Mouse (Mus musculus) adrenal gland, adult 2 months (tissue): ENCODE data around the gene Pfn3. TPM values are rescaled to one million over a fixed set of nuclear protein-coding genes. Genes with fewer than 3 reads are reported as not detected.

Experiments used
- DNase-seq: peaks from one replicate; pipeline ENCODE4 v3.0.0; 2021
- microRNA-seq, 2 experiments: library from miRNA; unstranded; fragments of <30 nt; microRNA quantifications; one replicate each; pipeline ENCODE4 v1.2.0; 2021
- polyA plus RNA-seq: library from polyadenylated mRNA; depleted of rRNA; stranded (reverse); fragments of >200 nt; gene quantifications from 2 replicates; pipeline ENCODE4 v1.2.3, GENCODE M21; 2012; rRNA removed
- total RNA-seq, 2 experiments: library from RNA; stranded (reverse); gene quantifications; 2 replicates each; pipeline ENCODE4 v1.2.3; 2021

Pfn3 gene
- total and polyA plus RNA-seq, 3 experiments = not detected

- DNase-seq = no peak
Observed at GRCm38 (mm10) chr13:55398088-55398487, 16.9 kb downstream of the Pfn3 start, which contains the start of gene Slc34a1. Gene Slc34a1, plus strand, starts transcription at chr13:55398187.

DNA sequence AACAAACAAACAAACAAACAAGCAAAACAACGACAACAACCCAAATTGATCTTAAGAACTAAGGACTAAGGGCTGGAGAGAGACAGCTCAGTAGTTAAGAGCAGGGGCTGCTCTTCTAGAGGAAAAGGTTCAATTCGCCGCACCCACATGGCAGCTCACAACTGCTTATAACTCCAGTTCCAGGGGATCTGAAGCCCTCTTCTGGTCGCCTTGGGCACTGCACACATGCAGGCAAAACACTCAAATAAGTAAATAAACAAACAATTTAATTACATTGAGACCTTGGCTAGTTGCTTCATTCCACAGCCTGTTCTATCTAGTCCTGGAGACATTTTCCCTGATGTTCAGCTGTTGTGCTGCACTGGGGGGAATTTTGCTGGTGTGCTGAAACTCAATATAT lies 22.1 kb downstream of the Pfn3 start:
- DNase-seq = no peak

DNA sequence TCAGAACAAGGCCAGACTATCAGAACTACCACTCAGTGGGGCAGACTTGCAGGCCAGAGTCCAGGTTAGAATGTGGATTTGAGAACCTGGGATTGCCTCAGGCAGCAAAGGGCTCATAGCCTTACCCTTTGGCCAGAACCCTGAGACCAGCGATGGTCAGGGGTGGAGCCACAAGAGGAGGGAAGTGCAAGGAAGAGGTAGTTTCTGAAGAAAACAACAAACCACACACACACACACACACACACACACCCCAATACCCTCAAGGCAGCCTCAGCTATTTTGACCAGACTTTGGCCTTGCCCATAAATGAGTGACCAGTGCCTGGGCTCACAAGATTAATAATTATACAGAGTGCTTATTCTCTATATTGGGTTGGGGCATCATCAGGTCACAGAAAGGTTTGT lies 23.4 kb downstream of the Pfn3 start:
- DNase-seq = no peak

GRCm38 (mm10) chr13:55390644-55391043 lies 24.4 kb downstream of the Pfn3 start:
- no peak for DNase-seq

- no peak for DNase-seq
Observed at GRCm38 (mm10) chr13:55381790-55382189, 33.2 kb downstream of the Pfn3 start.

- DNase-seq = no peak
Observed at GRCm38 (mm10) chr13:55378907-55379580, 36.0 kb downstream of the Pfn3 start.

DNA sequence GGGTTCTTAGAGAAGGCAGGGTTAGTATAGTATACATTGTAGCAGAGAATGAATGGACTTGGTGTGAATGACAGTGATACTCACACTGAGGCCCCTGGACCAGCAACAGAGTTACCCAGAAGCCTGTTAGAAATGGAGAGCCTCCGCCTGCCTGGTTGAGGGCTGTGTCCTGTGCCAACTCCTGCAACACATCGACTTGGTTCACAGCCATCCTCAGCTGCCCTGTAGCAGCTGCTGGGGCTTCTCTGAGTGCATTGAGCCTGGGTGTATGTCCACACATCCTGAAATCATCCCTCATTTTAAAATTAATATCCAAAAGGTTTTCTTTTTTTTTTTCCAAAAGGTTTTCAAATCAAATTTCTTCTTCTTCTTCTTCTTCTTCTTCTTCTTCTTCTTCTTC lies 39.2 kb downstream of the Pfn3 start:
- DNase-seq = no peak

GRCm38 (mm10) chr13:55374206-55374924 lies 40.7 kb downstream of the Pfn3 start:
- DNase-seq = no peak

DNA sequence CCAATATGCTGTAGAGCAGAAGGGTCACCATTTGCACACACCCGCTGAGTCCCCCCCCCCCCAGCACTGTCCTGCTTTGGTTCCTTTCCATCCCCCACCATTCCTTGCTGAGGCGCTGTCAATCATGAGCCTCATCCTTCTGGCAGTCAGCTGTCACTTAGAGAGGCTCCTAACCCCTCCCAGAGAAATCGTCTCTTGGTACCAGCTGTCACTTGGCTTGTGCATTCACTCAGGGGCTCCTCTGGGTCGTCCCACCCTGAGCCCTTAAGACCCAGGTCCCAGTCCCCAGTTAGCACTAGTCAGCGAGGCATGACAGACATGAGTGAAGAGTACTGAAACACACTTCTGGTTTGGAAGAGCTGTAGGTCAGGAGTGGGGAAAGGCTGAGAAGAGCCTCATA lies 43.3 kb downstream of the Pfn3 start:
- DNase-seq = no peak

DNA sequence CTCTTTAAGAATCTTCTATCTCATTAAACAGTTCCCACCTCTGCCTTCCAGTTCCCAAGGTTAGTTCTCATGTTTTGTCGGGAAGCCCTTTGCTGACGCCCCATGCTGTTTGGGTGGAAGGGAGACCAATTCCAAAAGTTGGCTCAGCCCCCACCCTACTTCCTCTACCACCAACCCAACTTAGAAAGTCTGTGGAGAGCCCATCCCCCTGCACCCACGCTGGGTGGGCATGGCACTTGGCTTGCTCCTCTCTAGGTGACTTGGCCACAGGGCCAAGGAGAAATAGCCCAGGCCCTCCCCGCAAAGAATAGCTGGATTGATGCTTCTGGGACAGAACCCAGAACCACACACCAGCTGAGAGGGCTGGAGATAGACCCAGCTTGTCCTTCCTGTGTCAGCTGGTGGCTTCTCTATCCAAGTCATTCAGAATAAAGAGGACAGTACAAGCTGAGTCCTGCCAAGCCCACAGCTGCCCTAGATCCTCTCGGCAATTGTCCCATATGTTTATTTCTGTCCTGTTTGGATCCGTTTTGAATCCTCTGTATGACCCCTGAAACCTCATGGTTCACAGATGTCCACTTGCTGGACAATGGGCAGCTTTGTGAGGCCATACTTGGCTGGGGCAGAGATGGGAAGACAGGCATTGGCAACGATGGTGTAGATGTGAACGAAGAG lies 43.9 kb downstream of the Pfn3 start:
- no peak for DNase-seq

DNA sequence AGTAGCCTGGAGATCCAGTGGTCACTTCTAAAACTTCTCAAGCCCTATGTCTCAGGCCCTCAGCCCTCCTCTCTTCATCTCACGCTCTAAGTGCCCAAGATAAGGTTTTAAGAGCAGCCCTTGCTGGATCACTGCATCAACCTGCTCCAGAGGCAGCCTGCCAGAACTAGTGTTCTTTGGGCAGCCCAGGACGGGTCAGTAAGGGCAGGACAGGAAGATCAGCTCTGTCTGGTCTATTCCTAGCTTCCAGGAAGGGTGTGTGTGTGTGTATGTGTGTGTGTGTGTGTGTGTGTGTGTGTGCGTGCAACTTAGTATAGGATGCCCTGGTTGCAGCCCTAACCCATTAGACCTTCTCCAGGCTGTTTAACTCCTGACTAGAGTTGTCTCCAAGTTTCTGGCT lies 44.8 kb downstream of the Pfn3 start:
- no peak for DNase-seq

DNA sequence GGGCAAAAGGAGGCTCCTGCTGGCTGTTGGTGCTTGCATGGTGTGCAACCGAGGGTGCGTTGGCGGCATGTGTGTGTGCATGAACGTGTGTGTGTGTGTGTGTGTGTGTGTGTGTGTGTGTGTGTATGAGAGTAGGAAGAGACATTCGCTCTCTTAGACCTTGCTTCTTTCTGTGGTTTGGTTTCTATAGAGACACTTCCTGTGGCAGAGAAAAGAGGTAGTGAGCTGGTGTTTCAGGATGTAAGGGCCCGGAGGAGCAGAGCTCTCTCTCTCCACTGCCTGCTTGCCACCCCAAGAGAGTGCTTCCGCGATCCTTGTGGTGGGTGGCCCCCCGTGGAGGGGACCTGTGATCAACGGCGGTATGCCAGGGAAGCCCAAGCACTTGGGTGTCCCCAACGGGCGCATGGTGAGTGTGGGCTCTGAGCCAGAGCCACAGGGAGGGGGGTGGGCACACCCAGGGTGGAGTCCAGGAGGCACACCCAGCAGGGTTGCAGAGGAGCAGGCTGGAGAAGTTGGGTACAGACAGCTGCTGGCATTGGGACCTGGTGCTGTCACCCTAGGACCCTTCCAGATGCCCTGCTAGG lies 45.4 kb downstream of the Pfn3 start, which contains the start of gene Rgs14:
TSS of gene Rgs14 (plus strand) at position 202 of the 584 bp plus-strand sequence.
- no peak for DNase-seq

DNA sequence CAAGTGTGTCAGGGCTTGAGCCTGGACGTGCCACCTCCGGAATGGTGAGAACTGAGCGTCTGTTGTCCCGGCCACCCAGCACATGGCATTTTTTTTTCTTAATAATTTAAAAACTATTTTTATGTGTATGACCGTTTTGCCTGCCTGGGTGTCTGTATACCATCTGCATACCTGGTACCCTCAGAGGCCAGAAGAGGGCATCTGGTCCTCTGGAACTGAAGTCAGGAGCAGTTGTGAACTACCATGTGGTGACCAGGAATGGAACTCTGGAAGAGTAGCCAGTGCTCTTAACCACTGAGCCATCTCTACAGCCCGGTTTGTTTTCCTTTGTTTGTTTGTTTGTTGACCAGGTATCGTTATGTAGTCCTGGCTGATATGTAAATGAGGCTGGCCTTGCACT lies 46.6 kb downstream of the Pfn3 start:
- DNase-seq = no peak

Small RNAs within 50 kb of the gene (microRNA-seq; reads per million reads assigned to microRNA genes)
- gene Mir6943 = 1.2 to 2.0 reads per million in 2 experiments

Other genes starting within 250 kb of the Pfn3 start
- 10 to 100 TPM; 76.6 to 96.6 TPM for gene Nsd1, start 205.4 kb downstream of the Pfn3 start, total RNA-seq
- 10.6 and 13.9 TPM in 2 replicates for gene Nsd1, start 205.4 kb downstream of the Pfn3 start, polyA plus RNA-seq
- gene Prelid1, start 94.7 kb downstream of the Pfn3 start, total RNA-seq = 100 to 1,000 TPM; 160 to 164 TPM
- 279 and 328 TPM in 2 replicates for gene Prelid1, start 94.7 kb downstream of the Pfn3 start, polyA plus RNA-seq
- gene Rab24, start 93.3 kb downstream of the Pfn3 start, total RNA-seq = 10 to 100 TPM; 39.3 to 70.0 TPM
- gene Rab24, start 93.3 kb downstream of the Pfn3 start, polyA plus RNA-seq = 91.7 and 105 TPM in 2 replicates
- gene Mxd3, start 85.4 kb downstream of the Pfn3 start, total RNA-seq = 1 to 10 TPM; 1.2 to 1.7 TPM
- gene Mxd3, start 85.4 kb downstream of the Pfn3 start, polyA plus RNA-seq = 5.5 and 6.4 TPM in 2 replicates
- 100 to 1,000 TPM; 111 to 119 TPM for gene Lman2, start 52.4 kb downstream of the Pfn3 start, total RNA-seq
- 90.6 and 113 TPM in 2 replicates for gene Lman2, start 52.4 kb downstream of the Pfn3 start, polyA plus RNA-seq
- gene Rgs14, start 45.5 kb downstream of the Pfn3 start, total RNA-seq = under 1 TPM; 0.55 to 0.86 TPM
- gene Rgs14, start 45.5 kb downstream of the Pfn3 start, polyA plus RNA-seq = 1.3 and 1.7 TPM in 2 replicates
- 1 to 10 TPM in 1 of 2 experiments, not detected in 1; 1.3 TPM for gene Slc34a1, start 17.0 kb downstream of the Pfn3 start, total RNA-seq
- 0.29 TPM in 1 of 2 replicates, not detected in the other for gene Slc34a1, start 17.0 kb downstream of the Pfn3 start, polyA plus RNA-seq
- 1 to 10 TPM in 1 of 2 experiments, not detected in 1; 1.5 TPM for gene F12, start 11.6 kb upstream of the Pfn3 start, total RNA-seq
- gene F12, start 11.6 kb upstream of the Pfn3 start, polyA plus RNA-seq = 0.10 and 0.34 TPM in 2 replicates
- gene Grk6, start 29.8 kb upstream of the Pfn3 start, total RNA-seq = 10 to 100 TPM; 28.4 to 36.5 TPM
- 48.5 and 70.5 TPM in 2 replicates for gene Grk6, start 29.8 kb upstream of the Pfn3 start, polyA plus RNA-seq
- 1 to 10 TPM; 1.5 to 4.1 TPM for gene Prr7, start 49.0 kb upstream of the Pfn3 start, total RNA-seq
- gene Prr7, start 49.0 kb upstream of the Pfn3 start, polyA plus RNA-seq = 59.0 and 66.3 TPM in 2 replicates
- gene Dbn1, start 72.9 kb upstream of the Pfn3 start, total RNA-seq = 10 to 100 TPM; 12.6 to 25.9 TPM
- 41.5 and 44.1 TPM in 2 replicates for gene Dbn1, start 72.9 kb upstream of the Pfn3 start, polyA plus RNA-seq
- gene Pdlim7, start 98.4 kb upstream of the Pfn3 start, total RNA-seq = 10 to 100 TPM; 15.2 to 19.5 TPM
- 45.2 and 52.4 TPM in 2 replicates for gene Pdlim7, start 98.4 kb upstream of the Pfn3 start, polyA plus RNA-seq
- gene Dok3, start 114.1 kb upstream of the Pfn3 start, total RNA-seq = 1 to 10 TPM; 3.8 to 4.9 TPM
- 11.8 and 13.9 TPM in 2 replicates for gene Dok3, start 114.1 kb upstream of the Pfn3 start, polyA plus RNA-seq
- gene Ddx41, start 121.4 kb upstream of the Pfn3 start, total RNA-seq = 10 to 100 TPM; 44.6 to 53.4 TPM
- 56.6 and 57.3 TPM in 2 replicates for gene Ddx41, start 121.4 kb upstream of the Pfn3 start, polyA plus RNA-seq
- 10 to 100 TPM; 32.0 to 41.2 TPM for gene Fam193b, start 155.9 kb upstream of the Pfn3 start, total RNA-seq
- 99.6 and 110 TPM in 2 replicates for gene Fam193b, start 155.9 kb upstream of the Pfn3 start, polyA plus RNA-seq
- gene Tmed9, start 158.5 kb upstream of the Pfn3 start, total RNA-seq = 100 to 1,000 TPM; 127 to 184 TPM
- gene Tmed9, start 158.5 kb upstream of the Pfn3 start, polyA plus RNA-seq = 54.9 and 71.9 TPM in 2 replicates
- 10 to 100 TPM; 13.0 to 13.7 TPM for gene B4galt7, start 184.7 kb upstream of the Pfn3 start, total RNA-seq
- gene B4galt7, start 184.7 kb upstream of the Pfn3 start, polyA plus RNA-seq = 20.9 and 22.7 TPM in 2 replicates
- gene Caml, start 207.8 kb upstream of the Pfn3 start, total RNA-seq = 10 to 100 TPM; 30.9 to 32.4 TPM
- 12.9 and 13.2 TPM in 2 replicates for gene Caml, start 207.8 kb upstream of the Pfn3 start, polyA plus RNA-seq
- 10 to 100 TPM; 33.6 to 40.4 TPM for gene Ddx46, start 219.8 kb upstream of the Pfn3 start, total RNA-seq
- gene Ddx46, start 219.8 kb upstream of the Pfn3 start, polyA plus RNA-seq = 6.8 and 9.1 TPM in 2 replicates